Mouse (Mus musculus): ENCODE results near the gene Ccdc142.

Gene Ccdc142

GRCm38 (mm10) chr6:83086121-83087035, 15.0 kb upstream of the Ccdc142 start, which contains the start of gene Lbx2:
Gene Lbx2, plus strand, starts transcription at chr6:83086367.
- DNase-seq, result peak; percentile 54

DNA sequence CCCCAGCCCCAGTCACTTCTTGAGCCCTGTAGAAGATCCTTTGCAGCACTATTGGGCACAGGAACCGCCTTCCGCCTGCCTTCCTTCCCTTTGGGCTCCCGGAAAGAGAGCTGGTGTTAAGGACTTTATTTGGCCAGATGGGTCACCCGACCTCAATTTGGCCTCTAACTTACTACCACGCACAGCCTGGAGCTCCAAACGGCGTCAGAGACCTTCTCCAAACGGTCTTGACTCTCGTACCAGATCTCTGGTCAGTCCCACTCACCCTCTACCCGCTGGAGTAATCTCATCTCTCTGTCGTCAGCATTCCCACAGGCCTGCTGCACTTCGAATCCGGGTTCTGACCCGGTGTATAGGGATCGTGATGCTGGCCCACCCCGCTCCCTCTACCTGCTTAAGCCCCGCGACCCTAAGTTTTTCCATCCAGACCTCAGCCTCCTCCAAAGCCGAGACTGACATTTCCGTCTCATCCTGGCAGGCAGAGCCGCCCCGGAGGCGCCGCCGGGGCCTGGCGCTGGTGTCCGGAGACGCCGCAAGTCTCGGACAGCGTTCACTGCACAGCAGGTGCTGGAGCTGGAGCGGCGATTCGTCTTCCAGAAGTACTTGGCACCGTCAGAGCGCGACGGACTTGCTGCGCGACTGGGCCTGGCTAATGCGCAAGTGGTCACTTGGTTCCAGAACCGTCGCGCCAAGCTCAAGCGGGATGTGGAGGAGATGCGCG, 14.0 kb upstream of the Ccdc142 start:
- no peak for DNase-seq

DNA sequence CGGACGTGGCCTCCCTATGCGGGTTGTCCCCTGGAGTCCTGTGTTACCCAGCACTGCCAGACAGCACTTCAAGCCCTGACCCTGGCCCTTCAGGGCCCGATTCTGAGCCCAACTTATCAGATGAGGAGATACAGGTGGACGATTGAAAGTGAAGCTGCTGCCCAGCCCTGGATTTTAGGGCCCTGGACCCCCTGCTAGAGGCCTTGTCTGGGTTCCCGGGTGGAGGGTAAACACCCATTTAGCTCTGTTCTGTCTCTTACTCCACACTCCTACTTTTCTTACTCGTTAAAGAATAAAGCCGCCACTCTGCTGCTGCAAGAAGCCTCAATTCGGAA, 13.5 kb upstream of the Ccdc142 start:
- DNase-seq, result no peak

DNA sequence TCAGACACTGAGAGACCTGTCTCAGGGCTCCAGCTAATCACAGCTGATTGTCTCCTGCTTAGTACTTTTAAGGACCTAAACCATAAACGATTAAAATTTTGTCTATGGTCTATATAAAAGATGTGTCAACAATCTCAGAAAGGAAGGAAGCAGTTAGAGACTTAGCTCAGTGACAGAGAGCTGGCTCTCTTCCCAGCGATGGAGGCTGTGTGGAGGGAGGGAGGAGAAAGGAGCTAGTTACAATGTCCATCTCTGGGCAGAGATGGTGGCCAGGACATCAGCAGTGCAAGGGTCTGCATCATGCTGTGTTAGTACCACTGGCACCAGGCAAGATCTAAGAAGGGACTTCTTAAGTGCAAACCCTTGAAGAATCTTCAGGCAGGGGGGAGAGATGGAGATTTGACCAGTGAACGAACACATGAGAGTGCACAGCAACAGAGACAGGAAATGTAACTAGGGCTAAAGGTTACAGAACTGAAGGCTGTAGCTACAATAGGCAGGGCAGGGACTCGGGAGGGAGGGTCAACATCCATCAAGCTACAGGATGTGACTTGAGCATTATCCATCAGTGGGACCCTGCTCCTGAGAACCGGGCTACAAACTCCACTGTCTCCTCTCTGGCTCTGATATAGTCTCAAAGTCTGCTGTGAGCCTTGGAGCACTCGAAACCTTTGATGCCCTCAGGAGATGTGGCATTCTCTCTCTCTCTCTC, 8.8 kb upstream of the Ccdc142 start:
- DNase-seq, result no peak

- peak; percentile 59 for DNase-seq
Observed at GRCm38 (mm10) chr6:83095968-83096367, 5.4 kb upstream of the Ccdc142 start.

DNA sequence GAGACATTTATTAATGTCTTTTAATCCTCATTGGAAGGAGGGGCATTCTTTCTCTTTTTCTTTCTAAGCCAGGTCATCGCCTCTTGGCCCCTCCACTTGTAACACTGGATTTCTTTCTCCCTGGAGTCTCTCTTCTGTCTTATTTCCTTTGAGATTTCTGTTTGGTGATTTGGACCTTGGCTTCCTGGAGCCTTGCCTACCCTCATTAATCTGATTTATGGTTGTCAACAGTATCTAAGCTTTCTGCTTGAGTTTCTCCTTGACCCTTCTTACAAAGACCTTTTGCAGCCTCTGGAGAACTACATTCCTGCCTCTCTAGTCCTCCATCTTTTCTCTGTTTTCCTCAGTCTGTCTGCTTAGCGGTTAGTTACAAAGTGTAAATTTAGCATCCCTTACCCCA, 3.0 kb upstream of the Ccdc142 start:
- no peak for DNase-seq

DNA sequence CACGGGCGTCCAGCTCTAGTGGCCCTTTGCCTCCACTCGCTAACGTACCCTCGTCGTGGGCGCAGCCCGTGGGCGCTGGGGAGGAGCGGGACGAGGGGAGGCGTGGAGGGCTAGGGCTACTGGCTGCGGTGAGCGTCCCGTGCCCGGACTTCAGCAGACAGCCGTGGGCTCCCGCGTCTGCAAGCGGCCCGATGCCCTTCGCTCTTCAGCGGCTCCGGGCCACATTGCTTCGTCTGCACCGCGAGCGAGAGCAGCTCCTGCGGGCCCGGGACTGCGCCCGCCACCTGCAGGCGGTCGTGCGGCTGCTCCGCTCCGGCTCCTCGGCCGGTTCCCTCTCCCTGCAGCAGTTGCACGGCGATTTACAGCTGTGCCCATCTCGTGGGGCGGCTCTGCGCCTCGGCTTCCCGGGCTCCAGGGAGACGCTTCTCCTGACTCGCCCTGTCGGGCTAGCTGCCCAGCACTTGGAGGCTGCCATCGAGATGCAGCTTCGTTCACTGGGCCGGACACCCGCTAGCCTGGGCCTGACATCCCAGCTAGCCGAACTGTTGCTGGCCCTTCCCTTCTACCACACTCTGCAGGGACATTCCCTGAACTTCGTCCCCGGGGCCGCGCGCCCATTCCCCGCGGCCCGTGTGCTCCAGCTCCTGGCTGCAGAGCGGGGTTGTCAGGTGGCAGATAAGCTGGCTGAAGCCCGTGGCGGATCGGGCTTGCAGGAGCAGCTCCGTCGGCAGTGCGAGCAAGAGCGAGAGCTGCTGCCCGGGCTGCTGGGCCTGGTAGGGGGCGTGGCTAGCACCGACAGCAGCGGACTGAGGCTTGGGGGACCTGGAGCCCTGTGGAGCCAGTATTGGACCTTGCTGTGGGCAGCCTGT, 521 bp downstream of the Ccdc142 start:
- DNase-seq, result peak; percentile 86

DNA sequence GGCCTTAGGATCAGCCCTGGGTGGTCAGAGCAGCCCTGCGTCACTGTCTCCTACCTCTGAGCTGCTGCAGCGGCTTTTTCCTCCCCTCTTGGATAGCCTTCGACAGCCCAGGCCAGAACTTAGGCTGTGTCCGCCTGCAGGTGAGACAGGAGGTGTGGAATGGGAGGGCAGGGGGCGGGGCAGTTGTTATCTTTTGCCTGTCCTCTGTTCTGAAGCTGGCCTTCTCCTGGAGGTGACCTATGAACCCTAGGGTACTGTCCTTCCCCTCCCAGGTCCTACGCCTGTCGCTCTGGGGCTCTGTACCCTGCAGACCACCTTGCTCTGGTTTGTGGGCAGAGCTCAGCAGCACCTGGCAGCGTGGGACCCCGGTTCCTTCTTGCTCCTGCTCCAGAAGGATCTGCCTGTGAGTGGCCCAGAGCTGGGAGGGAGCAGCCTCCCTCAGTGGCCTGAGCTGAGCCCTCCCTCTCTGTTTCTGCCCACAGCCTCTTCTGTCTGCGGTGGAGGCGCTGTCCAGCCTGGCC, 1.8 kb downstream of the Ccdc142 start:
- DNase-seq, result no peak

DNA sequence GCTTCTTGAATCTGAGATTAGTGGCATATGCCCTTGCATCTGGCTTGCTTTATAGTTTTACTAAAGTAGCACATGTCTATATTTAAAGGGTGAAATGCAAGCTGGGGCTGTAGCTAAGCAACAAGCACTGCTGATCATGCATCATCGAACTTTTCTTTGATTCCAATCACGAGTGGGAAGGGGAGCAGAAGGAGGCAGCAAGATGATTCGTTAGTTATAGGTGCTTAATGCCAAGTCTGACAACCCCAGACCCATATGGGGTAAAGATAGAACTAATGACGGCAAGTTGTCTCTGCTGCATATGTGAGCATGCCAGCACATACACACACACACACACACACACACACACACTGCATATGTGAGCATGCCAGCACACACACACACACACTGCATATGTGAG, 2.8 kb downstream of the Ccdc142 start:
- DNase-seq, result no peak

- peak; percentile 87 for DNase-seq
Observed at GRCm38 (mm10) chr6:83107566-83108400, 6.4 kb downstream of the Ccdc142 start.

- peak; percentile 77 for DNase-seq
Observed at GRCm38 (mm10) chr6:83108762-83109668, 7.6 kb downstream of the Ccdc142 start, which contains the start of gene Mrpl53. Gene Mrpl53, plus strand, starts transcription at chr6:83109040.

- no peak for DNase-seq
Observed at GRCm38 (mm10) chr6:83111510-83112136, 10.2 kb downstream of the Ccdc142 start.

DNA sequence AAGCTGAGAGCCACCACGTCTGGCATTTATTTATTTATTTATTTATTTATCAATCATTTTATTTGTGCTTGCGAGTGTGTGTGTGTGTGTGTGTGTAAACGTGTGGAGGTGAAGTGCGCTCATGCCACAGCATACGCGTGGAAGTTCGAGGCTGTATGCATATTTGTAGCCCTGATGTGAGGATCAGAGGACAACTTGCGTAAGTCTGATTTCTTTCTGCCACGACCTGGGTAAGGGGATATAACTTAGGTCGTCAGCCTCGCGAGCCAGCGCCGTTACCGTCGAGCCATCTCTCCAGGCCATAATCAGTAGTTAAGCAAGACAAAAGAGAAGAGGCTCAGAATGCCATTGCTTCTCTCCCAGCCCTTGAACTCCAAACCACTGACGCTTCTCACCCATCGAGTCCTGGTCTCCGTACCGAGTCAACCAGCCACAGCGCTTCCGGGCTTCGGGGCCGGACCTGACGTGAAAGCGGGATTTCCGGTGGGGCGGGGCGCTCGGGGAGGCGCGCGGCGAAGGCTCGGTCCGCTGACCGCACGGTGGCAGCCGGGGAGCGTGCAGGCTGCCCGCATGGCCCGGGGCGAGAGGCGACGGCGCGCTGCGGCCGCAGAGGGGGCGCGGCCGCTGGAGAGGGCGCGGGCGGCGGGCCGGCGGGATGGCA, 13.7 kb downstream of the Ccdc142 start, which contains the start of gene Mogs:
Gene Mogs, plus strand, starts transcription at position 486 of the 661 bp plus-strand sequence.
- peak; percentile 95 for DNase-seq

DNA sequence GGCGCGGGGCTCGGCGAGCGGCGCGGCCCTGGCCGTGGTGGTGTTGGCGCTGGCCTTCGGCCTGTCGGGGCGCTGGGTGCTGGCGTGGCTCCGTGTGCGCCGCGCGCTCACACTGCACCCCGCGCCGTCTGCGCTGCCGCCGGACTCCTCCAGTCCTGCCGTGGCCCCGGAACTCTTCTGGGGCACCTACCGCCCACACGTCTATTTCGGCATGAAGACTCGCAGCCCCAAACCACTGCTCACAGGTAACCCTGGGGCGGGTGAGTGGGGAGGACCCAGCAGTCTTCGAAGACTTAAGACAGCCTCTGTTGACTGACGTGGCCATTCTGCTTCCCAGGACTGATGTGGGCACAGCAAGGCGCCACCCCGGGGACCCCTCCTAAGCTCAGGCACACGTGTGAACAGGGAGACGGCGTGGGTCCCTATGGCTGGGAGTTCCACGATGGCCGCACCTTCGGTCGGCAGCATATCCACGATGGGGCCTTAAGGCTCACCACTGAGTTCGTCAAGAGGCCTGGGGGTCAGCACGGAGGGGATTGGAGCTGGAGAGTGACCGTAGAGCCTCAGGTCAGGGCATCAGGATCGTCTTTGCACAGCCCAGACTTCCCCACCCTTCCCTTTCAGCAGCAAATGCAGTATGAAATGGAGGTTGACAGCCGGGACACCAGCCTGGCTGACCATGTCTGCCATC, 14.4 kb downstream of the Ccdc142 start:
- peak; percentile 52 for DNase-seq

DNA sequence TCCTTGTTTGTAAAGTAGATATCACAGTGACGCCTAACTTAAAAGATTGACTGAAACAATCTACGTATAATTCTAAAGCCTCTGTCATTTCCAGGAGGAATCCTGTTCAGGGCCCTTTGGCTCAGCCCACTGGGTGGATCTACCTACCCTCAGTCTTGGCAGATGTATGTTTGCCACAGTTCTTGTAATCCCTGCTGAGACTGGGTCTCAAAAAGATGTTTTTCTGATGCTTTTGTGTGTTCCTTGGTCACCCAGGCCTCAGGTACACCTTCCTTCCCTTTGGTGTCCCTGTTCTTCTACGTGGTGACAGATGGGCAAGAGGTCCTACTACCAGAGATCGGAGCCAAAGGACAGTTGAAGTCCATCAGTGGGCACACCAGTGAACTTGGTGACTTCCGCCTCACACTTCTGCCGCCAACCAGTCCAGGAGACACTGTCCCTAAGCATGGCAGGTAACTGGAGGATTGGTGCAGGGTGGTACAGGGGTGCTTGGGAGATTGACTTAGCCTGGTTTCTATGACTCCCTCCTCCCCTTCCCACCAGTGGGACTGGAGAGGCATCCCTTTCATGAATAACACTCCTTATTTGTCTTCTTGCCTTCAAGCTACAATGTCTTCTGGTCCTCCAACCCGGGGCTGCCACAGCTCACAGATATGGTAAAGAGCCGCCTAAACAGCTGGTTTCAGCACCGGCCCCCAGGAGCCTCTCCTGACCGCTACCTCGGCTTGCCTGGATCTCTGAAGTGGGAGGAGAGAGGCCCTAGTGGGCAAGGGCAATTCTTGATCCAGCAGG, 15.2 kb downstream of the Ccdc142 start:
- no peak for DNase-seq

- DNase-seq, result no peak
Observed at GRCm38 (mm10) chr6:83117165-83117438, 15.7 kb downstream of the Ccdc142 start.

DNA sequence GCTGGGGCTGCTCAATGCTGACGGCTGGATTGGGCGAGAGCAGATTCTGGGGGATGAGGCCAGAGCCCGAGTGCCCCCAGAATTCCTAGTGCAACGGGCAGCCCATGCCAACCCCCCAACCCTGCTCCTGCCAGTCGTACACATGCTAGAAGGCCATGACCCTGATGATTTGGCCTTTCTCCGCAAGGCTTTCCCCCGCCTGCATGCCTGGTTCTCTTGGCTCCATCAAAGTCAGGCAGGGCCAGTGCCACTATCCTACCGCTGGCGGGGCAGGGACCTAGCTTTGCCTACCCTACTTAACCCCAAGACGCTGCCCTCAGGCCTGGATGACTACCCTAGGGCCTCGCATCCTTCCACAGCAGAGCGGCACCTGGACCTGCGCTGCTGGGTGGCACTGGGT, 16.2 kb downstream of the Ccdc142 start:
- no peak for DNase-seq

- no peak for DNase-seq
Observed at GRCm38 (mm10) chr6:83118369-83118768, 17.0 kb downstream of the Ccdc142 start.

Data from thymus, postnatal 14 days (tissue).